Mouse (Mus musculus) yolk sac, embryonic 10.5 days (tissue): ENCODE results near the gene Lsg1.
A peak's percentile ranks its signal among the peaks of the same experiment; 100 is the strongest.

ENCODE experiments used
- DNase-seq: peaks from one replicate; pipeline ENCODE4 v3.0.0-alpha.2; 2017; ENCODE audit warnings: low spot score

Lsg1 gene

DNA sequence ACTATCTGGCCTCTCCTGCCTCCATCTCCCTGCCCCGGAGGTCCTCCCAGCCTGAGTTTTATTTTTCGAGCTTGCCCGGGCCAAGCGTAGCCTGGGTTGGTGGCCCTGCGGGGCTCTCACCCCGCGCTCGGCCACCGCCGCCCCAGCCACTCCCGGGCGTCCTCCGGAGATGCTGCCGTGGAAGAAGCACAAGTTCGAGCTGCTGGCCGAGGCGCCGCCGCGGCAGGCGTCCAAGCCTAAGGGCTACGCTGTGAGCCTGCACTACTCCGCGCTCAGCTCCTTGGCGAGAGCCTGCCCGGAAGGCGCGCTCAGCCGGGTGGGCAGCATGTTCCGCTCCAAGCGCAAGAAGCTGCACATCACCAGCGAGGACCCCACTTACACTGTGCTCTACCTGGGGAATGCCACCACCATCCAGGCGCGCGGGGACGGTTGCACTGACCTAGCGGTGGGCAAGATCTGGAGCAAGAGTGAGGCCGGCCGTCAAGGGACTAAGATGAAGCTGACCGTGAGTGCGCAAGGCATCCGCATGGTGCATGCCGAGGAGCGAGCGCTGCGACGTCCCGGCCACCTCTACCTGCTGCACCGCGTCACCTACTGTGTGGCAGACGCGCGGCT, 13.1 kb upstream of the Lsg1 start:
- peak; percentile 21 for DNase-seq

GRCm38 (mm10) chr16:30599491-30600268, 12.3 kb upstream of the Lsg1 start, which contains the start of gene Fam43a:
Fam43a (plus strand) TSS chr16:30599723.
- peak; percentile 90 for DNase-seq

DNA sequence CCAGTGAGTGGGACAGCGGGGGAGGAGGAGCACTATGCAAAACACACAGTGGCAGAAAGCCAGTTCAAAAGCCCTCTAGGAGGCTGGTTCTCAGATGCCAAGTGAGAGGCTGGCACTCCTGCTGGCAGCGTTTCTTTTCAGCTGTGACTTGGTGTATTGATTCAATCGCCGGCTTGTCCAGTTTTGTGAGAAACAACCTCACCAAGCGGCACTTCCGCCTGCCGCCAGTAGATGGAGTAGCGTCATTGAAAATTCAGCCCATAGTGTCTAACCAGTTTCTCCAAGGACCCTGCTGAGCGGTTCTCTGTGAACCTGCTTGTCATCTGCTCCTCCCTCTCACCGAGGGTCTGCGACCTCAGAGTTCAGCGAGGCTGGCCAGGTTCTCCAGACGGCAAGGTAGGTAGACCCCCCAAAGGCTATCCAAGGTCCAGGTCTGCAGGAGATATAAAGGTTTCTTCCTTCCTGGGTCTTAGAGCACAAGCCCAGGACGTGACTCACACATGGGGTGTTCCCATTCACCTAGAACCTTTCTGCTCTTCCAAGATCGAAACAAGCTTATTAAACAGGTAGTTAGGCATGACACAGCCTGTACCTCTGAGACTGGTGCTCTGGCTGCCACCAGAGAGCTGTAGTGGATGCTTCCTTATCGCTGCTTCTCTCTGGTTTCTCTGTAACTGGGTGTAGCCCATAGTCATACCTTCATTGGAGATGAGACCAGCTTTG, 9.7 kb upstream of the Lsg1 start:
- peak; percentile 75 for DNase-seq

DNA sequence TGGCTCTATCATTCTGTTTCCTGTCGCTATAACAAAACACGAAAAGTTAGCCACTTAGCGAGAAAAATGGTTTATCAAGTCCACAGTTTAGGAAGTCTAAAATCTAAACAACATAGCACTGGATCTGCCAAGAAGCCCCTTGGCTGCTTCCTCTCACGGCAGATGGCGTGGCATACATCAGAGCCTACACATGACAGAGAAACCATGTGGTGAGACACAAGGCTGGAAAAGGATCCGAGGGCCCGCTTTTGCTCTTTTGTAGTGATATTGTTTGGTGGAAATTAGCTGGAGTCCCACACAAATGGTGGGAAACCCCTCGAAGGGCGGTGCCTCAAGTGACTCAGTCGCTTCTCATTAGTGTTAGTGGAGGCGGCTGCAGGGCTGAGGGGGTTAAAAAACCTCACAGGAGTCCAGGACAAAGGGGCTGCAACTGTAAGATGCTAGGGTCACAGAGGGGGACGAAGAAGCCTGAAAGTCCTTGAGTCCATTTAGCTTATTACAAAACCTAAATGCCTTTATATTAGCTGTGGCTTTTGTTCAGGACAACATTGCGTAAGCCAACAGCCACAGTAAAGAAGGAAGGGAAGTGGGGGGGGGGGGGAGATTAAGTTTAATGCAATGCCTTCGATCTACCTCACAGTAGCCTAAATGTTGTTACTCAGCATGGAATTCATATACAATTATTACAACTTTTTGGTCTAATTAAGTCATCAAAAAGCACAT, 8.6 kb upstream of the Lsg1 start:
- DNase-seq: no peak

GRCm38 (mm10) chr16:30595356-30595755, 8.0 kb upstream of the Lsg1 start:
- no peak for DNase-seq

DNA sequence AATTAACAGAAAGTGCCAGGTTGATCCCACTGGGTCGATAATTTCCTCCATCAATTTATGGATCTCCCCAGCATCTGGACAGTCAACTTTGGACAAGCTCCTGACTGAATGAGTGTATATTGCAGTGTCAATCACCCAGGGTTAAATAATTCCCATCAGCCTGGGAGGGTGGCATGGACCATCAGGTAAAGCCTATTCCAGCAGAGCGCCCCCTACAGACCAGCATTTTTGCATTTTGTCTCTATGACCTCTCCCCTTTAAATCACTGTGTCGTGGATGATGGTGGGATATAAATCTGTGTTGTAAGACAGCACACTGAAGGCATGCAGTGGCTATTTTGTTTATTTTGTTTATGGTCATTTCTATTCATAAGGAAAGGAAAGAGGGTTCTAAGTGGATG, 4.6 kb upstream of the Lsg1 start:
- no peak for DNase-seq

DNA sequence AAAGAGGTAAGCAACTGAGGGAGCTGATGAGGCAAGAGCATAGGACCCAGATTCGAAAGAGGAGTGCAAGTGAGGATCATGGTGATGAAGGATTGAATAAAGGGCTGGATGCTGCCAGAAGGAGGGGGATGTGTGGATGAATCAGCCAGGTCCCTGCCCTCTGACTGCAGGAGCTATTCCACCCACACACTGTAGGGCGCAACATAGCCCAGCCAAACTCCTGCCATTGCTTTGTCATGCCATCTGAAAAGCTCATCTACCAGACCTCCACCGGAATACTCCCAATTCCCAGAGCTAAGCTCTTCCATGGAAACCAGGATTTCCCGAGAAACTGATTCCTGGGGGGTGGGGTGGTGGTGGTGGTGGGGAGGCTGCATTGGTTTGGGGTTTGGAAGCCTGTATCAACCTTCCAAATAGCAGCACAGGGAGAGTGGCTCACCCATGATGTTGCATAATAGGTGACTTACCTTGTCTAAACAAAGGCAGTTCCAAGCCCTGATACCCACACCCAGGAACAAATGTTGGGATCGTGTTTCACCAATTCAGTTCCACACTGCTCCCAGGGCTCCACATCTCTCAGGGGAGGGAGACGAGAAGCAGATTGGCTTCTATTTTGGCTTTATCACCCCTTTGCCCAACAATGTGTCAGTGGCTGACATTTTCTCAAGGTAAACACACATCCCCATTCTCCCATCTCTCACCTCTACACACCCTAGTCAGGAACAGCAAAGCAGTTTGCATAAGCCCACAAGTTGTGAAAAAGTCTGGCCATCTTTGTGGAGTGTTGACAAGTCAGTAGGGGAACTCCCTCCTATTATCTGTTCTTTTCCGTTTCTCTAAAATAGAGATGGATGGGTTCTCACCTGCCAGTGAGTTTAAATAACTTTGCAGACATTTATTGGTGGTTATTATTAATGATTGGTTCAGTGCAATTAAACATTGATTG, 3.1 kb upstream of the Lsg1 start:
- DNase-seq: no peak

- no peak for DNase-seq
Measured at GRCm38 (mm10) chr16:30586935-30587493, 378 bp downstream of the Lsg1 start.

DNA sequence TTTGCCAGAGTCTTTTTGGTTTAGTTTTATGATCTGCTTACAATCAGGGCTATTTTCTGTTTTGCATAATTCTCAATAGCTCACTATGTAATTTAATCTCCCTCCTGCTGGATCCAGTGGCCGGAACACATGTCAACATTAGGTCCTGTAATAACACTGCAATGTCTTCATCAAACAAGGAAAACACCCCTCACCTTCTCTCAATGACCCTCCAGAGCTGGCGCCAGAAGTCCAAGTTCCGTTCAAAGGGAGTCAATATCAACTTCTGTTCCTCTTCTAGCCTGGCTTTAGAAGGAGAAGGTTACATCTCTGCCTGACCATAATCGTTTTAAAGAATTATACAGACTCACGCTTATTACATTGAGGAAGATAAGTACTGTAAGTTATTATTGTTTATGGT, 6.6 kb downstream of the Lsg1 start:
- DNase-seq: no peak

DNA sequence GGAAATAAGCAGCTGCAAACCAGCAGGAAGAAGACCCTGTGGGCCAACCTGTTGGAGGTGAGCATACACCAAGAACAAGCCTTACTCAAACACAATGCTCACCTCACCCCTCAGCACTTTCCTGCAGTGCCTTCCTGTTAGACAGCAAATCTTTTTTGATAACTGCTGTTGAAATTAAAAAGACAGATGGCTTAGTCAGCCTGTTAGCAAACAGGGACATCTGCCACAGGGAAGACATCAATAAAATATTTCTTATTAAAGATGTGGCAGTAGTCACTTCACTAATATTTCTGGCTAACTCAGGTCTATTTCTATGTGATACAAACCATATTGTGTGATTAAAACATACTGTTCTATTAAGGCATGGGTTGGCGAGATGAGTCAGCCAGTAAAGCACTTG, 11.0 kb downstream of the Lsg1 start:
- DNase-seq: no peak

DNA sequence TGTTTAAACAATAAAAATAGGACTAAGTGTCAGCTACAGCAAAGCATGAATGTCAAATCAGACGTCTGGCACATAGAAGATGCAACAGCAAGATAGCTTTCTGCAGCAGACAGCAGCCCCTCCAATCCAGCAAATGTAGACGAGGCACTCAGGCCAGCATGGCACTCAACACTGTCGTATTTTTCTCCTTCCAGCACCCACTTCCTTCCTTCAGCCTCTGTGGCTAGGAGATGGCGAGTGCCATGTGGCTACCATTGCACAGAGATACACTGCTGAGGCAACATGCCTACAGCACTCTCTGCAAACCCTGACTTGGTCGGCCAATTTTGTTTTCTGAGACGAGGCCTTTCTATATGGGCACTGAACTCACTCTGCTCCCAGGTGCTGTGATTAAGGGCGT, 11.6 kb downstream of the Lsg1 start:
- no peak for DNase-seq

DNA sequence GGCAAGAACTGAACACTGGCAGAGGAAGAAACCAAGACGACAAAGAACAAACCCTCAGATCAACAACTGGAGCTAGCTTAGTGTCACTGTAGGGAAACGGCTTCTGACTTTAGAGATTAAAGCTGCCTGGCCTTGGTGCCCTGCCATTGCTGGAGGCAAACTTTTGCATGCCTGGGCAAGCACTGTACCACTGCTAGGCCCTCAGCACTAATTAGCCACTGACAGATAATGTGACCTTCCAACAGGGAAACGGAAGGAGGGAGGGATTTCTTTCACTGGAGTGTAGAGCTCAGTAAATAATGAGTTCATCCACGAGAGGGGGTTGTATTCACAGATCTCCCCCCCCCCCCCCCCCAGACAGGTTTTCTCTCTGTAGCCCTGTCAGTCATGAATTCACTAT, 15.2 kb downstream of the Lsg1 start:
- no peak for DNase-seq

DNA sequence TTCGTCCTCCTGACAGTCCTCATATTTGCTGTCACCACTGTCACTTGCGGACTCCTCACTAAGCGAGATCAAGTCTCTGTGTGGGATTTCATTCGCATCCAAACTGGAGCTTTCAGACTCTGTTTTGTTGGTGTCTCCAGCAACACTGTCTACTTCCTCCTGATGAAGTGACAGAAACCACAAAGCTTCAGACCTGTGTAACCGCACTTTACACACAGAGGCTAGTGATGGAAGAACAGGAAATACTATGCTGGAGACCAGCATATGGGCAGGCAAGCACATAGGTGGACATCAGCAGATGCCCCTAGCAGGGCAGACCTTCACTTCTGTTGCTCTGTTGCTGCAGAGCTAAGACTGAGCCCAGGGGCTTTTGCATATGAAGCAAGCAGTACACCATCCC, 16.0 kb downstream of the Lsg1 start:
- DNase-seq: no peak

- no peak for DNase-seq
Measured at GRCm38 (mm10) chr16:30570173-30570572, 17.2 kb downstream of the Lsg1 start.

GRCm38 (mm10) chr16:30565631-30566030, 21.8 kb downstream of the Lsg1 start:
- DNase-seq: no peak

GRCm38 (mm10) chr16:30560601-30561000, 26.8 kb downstream of the Lsg1 start:
- DNase-seq: no peak

DNA sequence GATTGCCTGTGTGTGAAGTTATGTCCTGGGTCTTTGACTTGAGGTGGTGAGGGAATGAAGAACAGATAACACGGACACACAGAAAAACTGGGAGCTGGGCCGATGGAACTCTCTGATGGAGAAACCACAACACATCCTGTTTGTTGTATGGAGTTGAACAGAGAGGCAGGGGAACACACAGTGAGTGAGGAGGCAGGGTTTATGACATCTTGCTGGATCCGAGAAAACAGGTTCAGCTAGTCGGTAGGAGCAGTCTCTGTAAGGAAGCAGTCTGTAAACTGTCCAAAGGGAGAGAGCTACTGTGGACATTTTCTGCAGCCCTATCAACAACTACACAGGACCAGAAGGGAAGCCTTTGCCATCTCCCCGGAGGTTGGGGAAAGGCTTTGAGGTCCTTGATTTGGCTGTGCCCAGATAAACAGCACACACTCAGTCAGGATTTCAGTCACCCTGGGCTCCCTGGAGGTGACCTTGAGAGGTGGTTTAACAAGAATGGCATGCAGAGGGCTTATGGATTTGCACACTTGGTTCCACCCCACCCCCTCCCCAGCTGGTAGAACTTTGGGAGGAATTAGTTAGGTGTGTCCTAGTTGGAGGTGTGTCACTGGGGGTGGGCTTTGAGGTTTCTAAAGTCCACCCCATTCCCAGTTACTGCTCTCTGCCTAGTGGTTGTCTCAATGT, 27.9 kb downstream of the Lsg1 start:
- DNase-seq: no peak

DNA sequence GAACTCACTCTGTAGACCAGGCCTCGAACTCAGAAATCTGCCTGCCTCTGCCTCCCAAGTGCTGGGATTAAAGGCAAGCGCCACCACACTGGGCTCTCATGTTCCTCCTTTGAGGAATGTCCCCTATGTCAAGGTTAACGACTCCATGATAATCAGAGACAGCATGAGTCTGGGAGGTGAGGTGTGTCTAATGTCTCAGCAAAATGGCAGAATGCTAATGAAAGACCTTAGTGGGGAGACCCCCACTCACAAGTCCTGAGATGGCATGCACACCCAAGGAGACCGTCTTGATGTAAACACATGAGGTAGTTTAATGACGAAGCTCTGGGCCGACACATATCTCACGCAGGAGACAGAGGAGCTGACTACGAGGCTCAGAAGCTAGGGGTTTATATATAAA, 33.3 kb downstream of the Lsg1 start:
- DNase-seq: no peak

DNA sequence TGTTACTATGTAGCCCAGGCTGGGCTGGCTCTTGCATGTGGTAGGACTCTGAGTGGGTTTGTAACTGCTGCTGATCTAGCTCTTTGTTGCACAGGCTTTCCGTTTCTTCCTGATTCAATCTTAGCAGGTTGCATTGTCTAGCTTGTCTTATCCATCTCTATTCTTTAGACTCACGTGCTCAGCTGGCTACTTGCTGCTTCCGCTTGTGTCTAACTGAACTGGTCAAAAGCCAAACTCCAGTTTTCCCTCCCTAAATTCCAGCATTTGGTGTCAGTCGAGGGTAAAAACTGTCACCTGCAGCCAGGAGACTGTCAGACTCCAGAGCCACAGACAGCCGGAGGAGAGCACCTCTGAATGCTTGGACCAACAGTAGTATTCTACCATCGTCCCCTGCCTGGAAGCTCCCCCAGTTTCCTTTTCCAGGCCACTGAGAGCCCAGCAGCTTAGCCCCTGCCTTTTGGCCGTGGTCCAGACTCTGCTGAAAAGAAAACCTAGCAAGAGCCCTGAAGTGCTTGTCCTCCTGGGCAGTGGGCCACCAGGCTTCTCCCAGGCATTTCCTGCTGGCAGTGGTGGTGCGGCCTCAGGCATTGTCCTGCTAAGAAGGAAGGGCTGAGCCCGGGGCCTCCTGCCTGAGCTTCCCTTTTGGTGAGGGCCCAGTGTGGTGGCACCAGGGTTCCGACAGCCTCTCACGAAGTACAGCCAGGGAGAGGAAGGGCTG, 34.6 kb downstream of the Lsg1 start:
- DNase-seq: peak; percentile 33

DNA sequence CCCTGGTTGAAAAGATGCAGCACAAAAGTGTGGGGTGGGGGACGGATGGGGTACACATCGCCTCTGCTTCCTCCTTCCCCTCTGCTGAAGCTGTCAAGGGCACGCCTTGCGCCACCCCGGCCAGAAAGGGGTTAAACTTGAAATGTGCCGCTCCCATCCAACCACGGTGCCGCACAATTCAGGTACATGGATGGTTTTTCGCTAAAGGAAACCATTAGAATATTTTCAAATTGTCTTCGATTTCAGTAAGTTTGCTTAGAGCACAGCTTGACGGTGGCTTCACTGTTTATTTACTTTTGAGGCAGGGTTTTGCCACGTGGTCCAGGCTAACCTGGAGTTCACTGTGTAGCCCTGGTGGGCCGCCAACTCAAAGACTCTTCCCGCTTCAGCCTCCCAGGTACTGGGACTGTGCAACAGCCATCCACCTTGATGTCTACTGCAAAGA, 36.6 kb downstream of the Lsg1 start, which contains the start of gene Tmem44:
TSS of gene Tmem44 (minus strand) at position 95 of the 445 bp plus-strand sequence.
- DNase-seq: no peak
